8 mouse cellular contexts compared by ENCODE assay signal in the genomic region with DNA sequence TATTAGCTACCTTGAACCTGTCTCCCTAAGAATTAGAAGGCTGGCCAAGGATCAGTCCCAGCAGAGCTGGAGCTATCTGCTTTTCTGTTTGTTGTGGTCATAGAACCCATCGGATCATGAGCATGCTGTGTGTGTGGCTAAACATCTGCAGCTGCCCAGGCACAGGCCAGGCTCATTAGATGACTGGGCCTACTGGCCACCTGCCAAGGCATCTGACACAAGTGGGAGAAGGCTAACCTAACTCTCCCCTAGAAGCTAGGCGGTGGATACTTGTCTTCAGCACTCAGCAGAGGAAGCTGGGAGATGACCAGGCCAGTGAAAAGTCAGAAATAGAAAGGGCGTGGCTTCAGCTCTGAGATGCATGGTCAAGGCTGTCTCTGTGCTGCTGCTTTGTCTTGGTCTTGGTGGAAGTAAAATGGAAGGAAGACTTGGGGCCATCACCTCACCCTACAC.
DNase-seq lines count a peak whose midpoint lies in the region; ATAC-seq lines count a peak whose summit lies in the region.

No protein-coding gene starts in this region.

- ATAC-seq in forebrain, embryonic 15.5 days (replicated peaks) = peak; percentile 89
- 0 out of 2 replicates have a peak, but pooled peaks have one; percentile 22 for ATAC-seq in megakaryocyte-erythroid progenitor cell, adult 5-6 weeks (replicated peaks; ENCODE audit: low FRiP score, low TSS enrichment, poor library complexity, severe bottlenecking)

- H3K4me1 ChIP-seq in forebrain, embryonic 15.5 days = peaks cover 13% of the 10 kb centered on the region

- no peaks in the 10 kb centered on the region for H3K36me3 ChIP-seq in forebrain, embryonic 15.5 days

- intact Hi-C loops in heart, postnatal 25 days (cut with DNase I) = no loop called here

- WGBS in forebrain, embryonic 15.5 days = 26% methylated on average over 3 of the region's 3 CpGs

- H3K4me3 ChIP-seq in forebrain, embryonic 15.5 days = no peak overlapping the region

- H3K9ac ChIP-seq in forebrain, embryonic 15.5 days (replicated peaks) = no peak overlapping the region

- DNase-seq in right cerebral cortex, postnatal 14 days = peak; percentile 14
- no peak for DNase-seq in right cerebral cortex, adult 18-20 months
- DNase-seq in heart, postnatal 25 days (ENCODE audit: low spot score) = peak; percentile 10
- DNase-seq in kidney, postnatal 36 days = peak; percentile 83
- DNase-seq in testis, postnatal 10 days (ENCODE audit: low spot score) = peak; percentile 72
- DNase-seq in thymus, postnatal 14 days = no peak

- no peak overlapping the region for H3K27ac ChIP-seq in forebrain, embryonic 15.5 days (replicated peaks)

- no peak overlapping the region for H3K4me2 ChIP-seq in forebrain, embryonic 15.5 days (replicated peaks)

- H3K9me3 ChIP-seq in forebrain, embryonic 15.5 days = no peaks in the 10 kb centered on the region

- no peaks in the 10 kb centered on the region for H3K27me3 ChIP-seq in forebrain, embryonic 15.5 days

Comparison
In these comparisons a context has a peak if more than half of its experiments do, and no peak if none do; other contexts are left out.
1. DNase-seq: peak in right cerebral cortex, postnatal 14 days (single experiment), heart, postnatal 25 days (single experiment), kidney, postnatal 36 days (2 of 2) and testis, postnatal 10 days (single experiment); none in right cerebral cortex, adult 18-20 months (single experiment) and thymus, postnatal 14 days (single experiment).